Mouse (Mus musculus): ENCODE results near the gene 2210016F16Rik. TPM values are rescaled to one million over a fixed set of nuclear protein-coding genes. Genes with fewer than 3 reads are reported as not detected.

The 2210016F16Rik gene
- polyA plus RNA-seq (2014; fragmentation: Illumina TruSeq; extraction: RNeasy Lipid Tissue Mini Kit (QIAGEN cat#74804); ENCODE audit: low read depth, low replicate concordance), result 17.8 TPM

DNA sequence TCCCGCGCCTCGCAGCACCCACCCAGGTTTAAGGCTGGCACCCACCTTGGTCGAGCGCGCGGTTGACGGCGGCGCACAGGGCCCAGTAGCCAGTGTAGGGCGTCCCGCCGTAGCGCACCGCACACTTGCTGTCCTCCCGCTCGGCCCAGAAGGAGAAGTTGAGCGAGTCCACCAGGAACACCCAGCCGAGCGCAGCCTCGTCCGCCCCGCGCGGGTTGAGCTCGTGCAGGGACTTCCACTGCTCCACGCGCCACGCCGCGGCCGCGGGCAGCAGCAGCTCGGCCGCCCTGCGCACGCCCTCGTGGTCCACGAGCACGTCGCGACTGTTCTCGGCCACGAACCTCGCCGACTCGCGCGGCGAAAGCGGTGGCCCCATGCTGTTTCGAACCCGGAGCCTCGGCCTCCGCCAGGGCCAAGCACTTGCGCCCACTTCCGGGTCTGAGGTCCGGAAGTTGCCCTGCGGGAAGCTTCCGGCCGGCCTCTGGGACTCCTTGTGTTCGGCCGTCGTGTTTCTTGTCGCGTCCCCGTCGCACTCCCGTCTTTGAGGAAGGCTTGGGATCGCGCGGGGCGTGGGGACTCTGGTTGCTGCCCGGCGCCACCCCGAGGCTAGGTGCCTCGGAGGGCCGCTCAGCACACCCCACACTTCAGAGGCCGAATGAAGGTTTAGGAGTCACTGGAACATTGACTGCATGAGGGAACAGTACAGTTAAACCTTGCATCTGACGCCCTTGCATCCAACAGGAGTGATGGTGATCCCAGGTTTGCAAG, at the start of gene 2210016F16Rik:
TSS of gene 2210016F16Rik (minus strand) at position 447 of the 768 bp plus-strand sequence.

DNA sequence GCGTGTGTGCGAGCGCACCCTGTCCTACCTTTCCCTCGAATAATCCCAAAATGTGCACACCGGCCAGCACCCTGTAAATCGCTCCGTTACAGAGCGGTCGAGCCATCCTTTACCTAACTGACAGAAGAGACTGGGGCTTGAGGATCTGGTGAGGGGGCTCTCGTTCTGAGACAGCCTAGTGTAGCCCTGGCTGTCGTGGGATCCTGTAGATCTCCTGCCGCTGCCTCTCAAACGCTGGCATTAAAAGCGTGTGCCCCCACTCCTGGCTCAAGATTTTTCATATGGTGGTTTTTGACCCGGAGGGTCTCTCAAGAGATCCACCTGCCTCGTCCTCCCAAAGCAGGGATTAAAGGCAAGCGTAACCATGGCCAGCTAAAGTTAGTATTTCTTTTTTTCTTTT, 18.2 kb upstream of the 2210016F16Rik start, which contains the start of gene Hnrnpk:
TSS of gene Hnrnpk (minus strand) at position 101 of the 400 bp plus-strand sequence.

DNA sequence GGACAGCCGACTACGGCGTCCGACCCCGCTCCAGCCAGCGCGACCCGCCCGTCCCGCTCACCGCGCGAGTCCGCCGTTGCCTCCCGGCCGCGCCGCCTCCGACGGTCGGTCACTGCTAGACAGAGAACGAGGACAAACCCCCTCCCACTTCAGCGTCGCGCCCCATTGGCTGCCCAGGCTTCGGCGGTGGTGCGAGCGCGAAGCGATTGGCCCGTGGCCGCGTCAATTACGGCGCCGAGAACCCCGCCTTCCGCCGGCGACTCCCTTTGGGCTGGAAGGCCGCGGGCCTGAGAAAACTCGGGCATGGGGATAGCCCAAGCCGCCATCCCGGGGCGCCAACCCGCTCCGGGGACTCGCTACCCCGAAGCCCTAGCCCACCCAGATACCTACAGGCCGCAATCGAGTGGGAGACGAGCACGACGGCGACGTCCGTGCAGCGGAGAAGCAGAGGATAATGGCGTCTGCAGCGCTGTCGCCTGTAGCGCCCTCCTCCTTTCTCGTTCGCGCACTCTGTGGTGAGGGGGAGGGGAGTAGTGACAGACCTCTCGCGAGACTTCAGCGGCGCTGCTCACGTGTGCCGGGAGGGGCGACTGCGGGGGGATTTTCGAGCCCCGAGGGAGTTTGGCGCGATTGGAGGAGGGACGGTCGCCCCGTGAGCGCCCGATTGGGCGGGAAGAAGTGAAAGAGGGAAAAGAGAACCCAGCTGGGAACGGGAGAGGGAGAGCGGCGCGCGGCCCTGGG, 17.1 kb upstream of the 2210016F16Rik start, which contains the start of gene Rmi1:
TSS of gene Rmi1 (plus strand) at position 246 of the 741 bp plus-strand sequence.

DNA sequence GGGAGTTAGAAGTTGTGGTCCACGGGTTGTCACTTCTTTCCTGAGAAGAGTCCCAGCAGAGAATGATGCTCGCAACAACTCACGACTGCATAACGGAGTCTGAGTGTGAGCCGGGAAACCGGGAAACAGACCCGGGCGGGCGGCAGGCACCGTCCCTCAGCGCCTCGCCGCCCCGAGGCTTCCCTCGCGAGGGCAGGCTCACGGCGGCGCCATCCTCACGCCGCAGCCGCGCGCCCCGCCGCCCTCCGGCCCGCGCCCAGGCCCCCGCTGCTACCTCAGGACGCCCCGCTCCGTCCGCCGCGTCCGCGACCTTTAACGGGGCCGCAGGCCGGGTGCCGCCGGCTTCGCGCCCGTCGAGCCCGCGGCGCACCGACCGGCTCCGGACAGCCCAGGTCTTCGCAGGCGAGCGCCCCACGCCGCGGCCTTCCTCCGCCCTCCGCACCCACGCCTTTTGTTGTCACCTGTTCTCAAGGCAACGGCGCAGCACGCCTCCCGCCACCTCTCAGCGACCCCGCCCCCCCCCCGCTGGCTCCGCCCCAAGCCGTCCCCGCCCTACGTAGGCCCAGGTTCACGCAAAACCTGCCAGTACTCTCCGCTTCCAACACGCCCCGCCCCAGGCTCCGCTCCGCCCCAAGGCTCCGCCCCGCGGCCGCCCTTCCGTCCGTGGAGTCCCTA, 26.3 kb downstream of the 2210016F16Rik start, which contains the start of gene Kif27:
TSS of gene Kif27 (minus strand) at position 494 of the 675 bp plus-strand sequence.

Other genes with a start within 250 kb of the 2210016F16Rik start
- 10.3 TPM for gene Idnk, start 227.6 kb downstream of the 2210016F16Rik start, polyA plus RNA-seq (2014; fragmentation: Illumina TruSeq; extraction: RNeasy Lipid Tissue Mini Kit (QIAGEN cat#74804); ENCODE audit: low read depth, low replicate concordance)
- 234 TPM for gene Ubqln1, start 169.6 kb downstream of the 2210016F16Rik start, polyA plus RNA-seq (2014; fragmentation: Illumina TruSeq; extraction: RNeasy Lipid Tissue Mini Kit (QIAGEN cat#74804); ENCODE audit: low read depth, low replicate concordance)
- gene Gkap1, start 109.5 kb downstream of the 2210016F16Rik start, polyA plus RNA-seq (2014; fragmentation: Illumina TruSeq; extraction: RNeasy Lipid Tissue Mini Kit (QIAGEN cat#74804); ENCODE audit: low read depth, low replicate concordance), result 115 TPM
- 1.7 TPM for gene Kif27, start 26.1 kb downstream of the 2210016F16Rik start, polyA plus RNA-seq (2014; fragmentation: Illumina TruSeq; extraction: RNeasy Lipid Tissue Mini Kit (QIAGEN cat#74804); ENCODE audit: low read depth, low replicate concordance)
- 79.4 TPM for gene Rmi1, start 17.0 kb upstream of the 2210016F16Rik start, polyA plus RNA-seq (2014; fragmentation: Illumina TruSeq; extraction: RNeasy Lipid Tissue Mini Kit (QIAGEN cat#74804); ENCODE audit: low read depth, low replicate concordance)
- 2,139 TPM for gene Hnrnpk, start 18.1 kb upstream of the 2210016F16Rik start, polyA plus RNA-seq (2014; fragmentation: Illumina TruSeq; extraction: RNeasy Lipid Tissue Mini Kit (QIAGEN cat#74804); ENCODE audit: low read depth, low replicate concordance)
- not detected for gene Slc28a3, start 225.7 kb upstream of the 2210016F16Rik start, polyA plus RNA-seq (2014; fragmentation: Illumina TruSeq; extraction: RNeasy Lipid Tissue Mini Kit (QIAGEN cat#74804); ENCODE audit: low read depth, low replicate concordance)